Mouse (Mus musculus) cortical plate, adult 2 months (tissue): ENCODE results near the gene Gpa33.

Experiments used
- CTCF ChIP-seq: fragments of 200-500 bp; IDR thresholded peaks from 2 replicates; pipeline ENCODE4 v1.5.1; 2011; ENCODE audit warnings: mild to moderate bottlenecking, control low read depth, low read length; ENCODE audit not compliant: insufficient read depth; ENCODE audit errors: extremely low read depth
- POLR2A ChIP-seq: fragments of 200-500 bp; IDR thresholded peaks from 2 replicates; pipeline ENCODE4 v1.6.1; 2011; ENCODE audit warnings: mild to moderate bottlenecking, low read length, control low read depth; ENCODE audit not compliant: insufficient read depth; ENCODE audit errors: extremely low read depth

- TF ChIP-seq POLR2A (no peak), CTCF (no peak)
Measured at GRCm38 (mm10) chr1:166123751-166124150, 6.3 kb upstream of the Gpa33 start.
